Mouse (Mus musculus) CD4-positive, CD25-positive, alpha-beta regulatory T cell, adult 4 months (primary cell): ENCODE measurements at regions not wholly inside any gene's neighbourhood (a gene's known extent, or its start where the extent isn't known, plus 50 kb on each side); places are given as distances from the start of the nearest gene placed in this dataset.
A peak's percentile ranks its signal among the peaks of the same experiment; 100 is the strongest.

Experiments
- ATAC-seq: one replicate; pipeline ENCODE4 v1.8.0; 2017

GRCm38 (mm10) chrX:11387200-11387940, 59.7 kb downstream of the H2al1j start:
- ATAC-seq, result peak; percentile 63

DNA sequence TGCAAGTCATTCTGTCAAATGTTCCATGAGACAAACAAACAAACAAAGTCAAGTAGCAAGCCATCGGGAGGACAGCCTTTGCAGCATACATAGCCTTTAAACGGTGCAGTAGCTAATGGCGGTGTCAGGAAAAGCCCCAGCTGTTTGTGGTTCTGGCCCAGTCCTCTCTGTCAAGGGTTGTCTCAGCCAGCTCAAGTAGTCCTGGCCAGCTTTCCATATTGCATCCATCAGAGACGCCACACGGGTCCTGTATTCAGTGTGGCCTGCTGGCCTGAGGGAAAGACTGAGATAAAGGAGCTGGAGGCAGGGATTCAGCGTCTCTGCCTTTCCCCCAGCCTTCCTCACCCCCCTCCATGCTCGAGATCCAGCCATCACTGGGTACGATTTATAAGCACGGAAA, 61.2 kb downstream of the H2al1j start:
- no peak for ATAC-seq

GRCm38 (mm10) chrX:11400406-11400805, 72.8 kb downstream of the H2al1j start:
- no peak for ATAC-seq

GRCm38 (mm10) chrX:11404369-11404768, 76.7 kb downstream of the H2al1j start:
- ATAC-seq, result no peak

DNA sequence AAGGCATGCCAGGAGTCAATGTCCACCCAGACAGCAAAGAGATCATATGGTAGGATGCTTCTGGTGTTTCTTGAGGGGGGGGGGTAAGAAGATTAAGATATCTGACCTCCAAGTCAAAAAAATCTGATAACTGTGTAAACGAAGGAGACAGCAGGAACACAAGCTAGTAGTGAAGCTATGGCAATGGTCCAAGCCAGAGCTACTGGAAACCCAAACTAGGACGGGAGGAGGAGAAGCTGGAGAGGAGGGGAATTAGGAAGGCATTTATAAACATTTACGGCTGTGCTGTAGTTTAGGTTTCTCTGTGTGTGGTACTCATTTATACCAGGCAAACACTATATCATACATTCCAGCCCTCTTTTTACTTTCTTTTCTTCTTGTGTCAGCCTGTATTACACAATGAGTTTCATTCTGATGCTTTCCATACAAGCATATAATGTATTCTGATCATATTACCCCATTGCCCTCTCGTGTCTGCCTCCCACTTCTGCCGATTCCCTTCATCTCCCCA, 84.7 kb downstream of the H2al1j start:
- ATAC-seq, result no peak

- no peak for ATAC-seq
Measured at GRCm38 (mm10) chrX:11415662-11416061, 88.0 kb downstream of the H2al1j start.

DNA sequence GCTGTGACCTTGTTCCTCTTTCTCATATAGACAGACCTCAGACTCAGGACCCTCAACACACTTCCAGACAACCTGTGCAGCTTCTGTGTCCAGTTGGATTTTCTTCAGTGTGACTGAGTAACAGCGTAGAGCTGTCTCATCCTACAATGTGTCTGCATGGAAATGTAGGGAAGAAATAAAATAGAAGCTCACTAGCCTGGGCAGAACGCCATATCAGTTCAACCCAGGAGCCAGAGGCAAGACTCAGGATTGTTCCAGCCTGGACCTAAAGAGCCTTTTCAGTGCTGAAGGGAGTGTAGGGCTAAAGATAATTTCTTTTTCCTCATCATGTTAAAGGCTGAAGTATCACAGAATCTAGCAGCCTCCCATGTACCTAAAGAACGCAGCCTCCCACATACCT, 88.9 kb downstream of the H2al1j start:
- ATAC-seq, result no peak

DNA sequence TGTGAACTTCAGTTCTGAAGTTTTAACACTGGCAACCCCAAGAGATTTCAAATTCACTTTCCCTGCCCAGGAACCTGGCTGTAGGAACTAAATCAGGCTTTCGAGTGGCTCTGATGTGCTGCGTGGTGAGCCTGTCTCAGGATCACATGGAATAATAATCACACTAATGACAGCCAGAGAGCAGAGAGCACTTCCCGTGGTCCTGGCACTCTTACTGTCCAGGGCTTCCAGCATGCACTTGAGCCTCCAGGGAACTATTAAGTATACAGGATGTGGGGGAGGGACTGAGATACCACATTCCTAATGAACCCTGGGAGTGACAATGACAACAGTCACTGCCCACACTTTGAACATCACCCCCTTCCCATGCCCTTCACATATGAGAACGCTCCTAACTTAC, 90.2 kb downstream of the H2al1j start:
- no peak for ATAC-seq

GRCm38 (mm10) chrX:11418261-11418660, 90.6 kb downstream of the H2al1j start:
- ATAC-seq, result no peak

GRCm38 (mm10) chrX:11419162-11419631, 91.6 kb downstream of the H2al1j start:
- no peak for ATAC-seq

DNA sequence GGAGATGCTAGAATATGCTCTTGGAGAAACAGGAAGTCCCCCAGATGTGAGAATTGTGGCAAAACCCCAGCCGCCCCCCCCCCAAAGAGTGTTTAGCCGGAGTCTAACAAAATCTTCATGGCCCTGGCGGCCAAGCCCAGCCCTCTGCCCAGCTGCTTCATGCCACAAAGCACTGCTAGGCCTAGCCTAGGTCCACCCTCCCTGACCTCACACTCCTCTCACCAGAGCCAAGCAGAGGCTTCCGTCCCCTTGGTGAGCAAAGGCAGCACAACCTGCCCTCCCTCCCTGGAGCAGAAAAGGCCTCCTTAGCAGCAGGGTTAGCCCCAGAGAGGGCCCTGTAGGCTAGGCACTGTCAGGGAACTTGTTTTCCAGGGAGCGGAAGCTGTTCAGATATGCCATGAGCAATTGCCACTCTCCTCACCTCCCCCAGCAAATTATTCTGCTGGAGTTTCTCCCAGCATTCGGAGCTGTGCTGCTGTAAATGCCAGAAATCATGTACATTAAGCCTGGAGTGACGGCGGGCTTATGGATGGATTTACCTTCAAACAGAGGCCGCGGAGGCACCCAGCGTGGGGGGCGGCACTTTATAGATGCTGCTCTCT, 104.9 kb downstream of the H2al1j start:
- ATAC-seq, result no peak

DNA sequence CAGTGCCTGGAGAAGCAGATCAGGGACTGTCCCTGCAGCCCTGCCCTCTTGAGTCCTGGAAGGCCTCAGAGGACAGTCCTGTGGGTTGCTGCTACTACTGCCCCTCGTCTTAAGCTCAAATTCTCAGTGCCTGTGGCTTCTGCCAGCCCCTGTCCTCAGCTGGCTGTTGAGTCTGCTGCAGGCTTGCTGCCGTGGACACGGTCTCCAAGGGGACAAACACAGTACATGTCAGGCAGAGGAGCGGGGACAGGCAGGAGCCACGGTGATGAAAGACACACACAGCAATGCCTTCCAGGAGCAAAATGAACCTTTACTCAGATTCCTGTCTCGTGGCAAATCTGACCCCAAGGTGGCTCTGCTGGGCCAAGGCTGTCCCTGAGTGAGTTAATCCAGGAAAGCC, 107.7 kb downstream of the H2al1j start:
- no peak for ATAC-seq

GRCm38 (mm10) chrX:11437151-11437944, 109.7 kb downstream of the H2al1j start:
- no peak for ATAC-seq

- no peak for ATAC-seq
Measured at GRCm38 (mm10) chrX:11443543-11443942, 115.9 kb downstream of the H2al1j start.

GRCm38 (mm10) chrX:11444261-11444725, 116.7 kb downstream of the H2al1j start:
- ATAC-seq, result no peak

- ATAC-seq, result no peak
Measured at GRCm38 (mm10) chrX:11448711-11449110, 121.1 kb downstream of the H2al1j start.

- no peak for ATAC-seq
Measured at GRCm38 (mm10) chrX:11458521-11458920, 130.9 kb downstream of the H2al1j start.

GRCm38 (mm10) chrX:11463955-11464511, 136.4 kb downstream of the H2al1j start:
- ATAC-seq, result no peak

- ATAC-seq, result no peak
Measured at GRCm38 (mm10) chrX:11466191-11466590, 138.6 kb downstream of the H2al1j start.

DNA sequence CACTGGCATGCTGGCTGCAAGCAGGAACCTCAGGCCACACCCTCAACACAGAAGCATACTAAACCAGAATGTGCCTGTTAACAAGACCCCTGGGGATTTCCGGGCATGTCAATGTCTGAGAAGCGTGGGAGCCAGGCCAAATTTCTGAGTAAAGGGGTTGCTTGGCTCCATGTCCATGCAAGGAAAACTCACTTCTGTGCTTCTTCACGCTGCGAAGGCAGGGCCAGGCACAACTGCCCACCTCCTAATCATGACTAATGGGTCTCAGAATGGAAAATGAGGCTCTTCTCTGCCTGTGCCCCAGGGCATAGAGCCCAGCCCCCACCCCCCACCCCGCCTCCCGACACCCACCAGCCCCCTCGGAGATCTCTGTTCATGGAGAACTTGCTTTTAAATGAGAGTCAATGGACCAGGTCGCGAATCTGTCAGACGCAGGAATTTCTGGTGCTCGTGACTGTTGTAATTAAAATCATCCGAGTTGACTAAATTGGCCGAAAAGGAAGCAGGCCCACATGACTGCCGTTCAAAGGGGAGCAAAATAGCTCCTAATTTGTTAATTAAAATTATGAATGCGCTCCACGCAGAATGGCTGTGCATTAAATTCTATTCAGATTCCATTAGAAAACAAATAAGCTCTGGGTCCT, 152.2 kb downstream of the H2al1j start:
- ATAC-seq, result no peak

DNA sequence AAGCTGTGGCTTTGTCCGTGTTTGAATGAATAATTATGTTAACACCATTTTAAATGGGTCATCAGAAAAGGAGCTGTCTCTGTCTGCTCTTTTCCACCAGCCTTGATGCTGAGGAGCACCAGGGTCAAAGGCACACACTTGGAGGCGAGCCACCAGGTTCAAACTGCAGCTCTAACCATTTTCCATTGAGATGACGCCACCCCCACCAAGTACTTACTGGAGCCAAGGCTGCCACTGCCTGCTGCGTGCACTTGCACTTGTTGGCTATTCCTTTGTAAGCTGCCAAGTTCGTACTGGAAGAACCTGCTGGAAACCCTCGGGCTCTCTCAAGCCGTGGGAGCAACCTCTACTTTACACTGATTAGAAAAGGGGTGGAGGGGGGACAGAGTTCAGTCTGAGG, 154.5 kb downstream of the H2al1j start:
- ATAC-seq, result no peak

DNA sequence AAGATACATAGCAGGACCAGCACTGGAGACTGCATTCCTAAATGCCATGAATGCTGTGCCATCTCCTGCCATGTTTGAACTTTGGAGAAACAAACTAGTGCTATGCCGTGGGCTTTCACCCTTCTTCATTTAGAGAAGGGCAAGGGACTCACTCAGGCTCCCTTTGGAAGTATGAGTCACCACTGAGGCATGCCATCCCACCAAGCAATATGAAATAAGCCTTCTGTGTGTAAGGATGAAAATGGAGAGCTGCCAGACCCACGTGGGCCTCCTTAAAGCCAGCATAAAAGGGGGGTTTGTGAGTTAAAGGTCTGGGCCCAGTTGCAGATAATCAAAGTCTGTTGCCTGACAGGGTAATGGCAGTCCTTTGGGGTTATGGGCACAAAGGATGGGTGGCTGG, 159.0 kb downstream of the H2al1j start:
- ATAC-seq, result no peak
